ENCODE assay signal across 10 mouse cellular contexts in genomic region chr8:11457981-11458836, GRCm38 (mm10). TPM values are rescaled to one million over a fixed set of nuclear protein-coding genes. Genes with fewer than 3 reads are reported as not detected.
DNase-seq lines count a peak whose midpoint lies in the region; ATAC-seq lines count a peak whose summit lies in the region.
"Had no signal": no experiment of that assay in that cellular context is flagged by ENCODE, and none has a peak within 500 bp of the region (broad histone marks: within the 10 kb centered on the region; RNA-seq: fewer than 3 reads in every experiment).

No protein-coding gene starts in this region.

- no peaks in the 10 kb centered on the region for H3K9me3 ChIP-seq in heart, embryonic 10.5 days

- WGBS in heart, embryonic 10.5 days, result 40% methylated on average over 11 of the region's 12 CpGs

- DNase-seq in heart, embryonic 10.5 days (ENCODE audit: low spot score), result no peak
- DNase-seq in heart, postnatal 14 days, result no peak
- DNase-seq in kidney, adult 9 months, result peak; percentile 72
- peak; percentile 74 for DNase-seq in lung, postnatal 10 days
- no peak for DNase-seq in left cerebral cortex, adult 9 months (ENCODE audit: low spot score in 2 of 2)
- no peak for DNase-seq in right cerebral cortex, postnatal 10 days (ENCODE audit: low spot score in 2 of 2)
- no peak for DNase-seq in spleen, postnatal 4 days (ENCODE audit: low spot score in 2 of 2)
- DNase-seq: right cerebral cortex, postnatal 4 days had no signal

- H3K27me3 ChIP-seq in heart, embryonic 10.5 days (ENCODE audit: insufficient read depth, poor library complexity, severe bottlenecking), result no peaks in the 10 kb centered on the region

- peaks cover 9% of the 10 kb centered on the region; the same call in 1 of the 2 replicates for H3K36me3 ChIP-seq in heart, embryonic 10.5 days
- H3K36me3 ChIP-seq: midbrain, embryonic 12.5 days had no signal

- intact Hi-C loops in heart, postnatal 14 days (cut with DNase I), result no loop called here

- H3K4me1 ChIP-seq in heart, embryonic 10.5 days, result peaks cover 43% of the 10 kb centered on the region

- peak overlapping the region; percentile 67; the same call in 1 of the 2 replicates for H3K27ac ChIP-seq in heart, embryonic 10.5 days
- H3K27ac ChIP-seq: midbrain, embryonic 12.5 days had no signal

- peak; percentile 27; the same call in 1 of the 2 replicates for ATAC-seq in common myeloid progenitor, adult 5-6 weeks (replicated peaks; ENCODE audit: low read depth, poor library complexity, severe bottlenecking)

- no peak overlapping the region for H3K4me3 ChIP-seq in heart, embryonic 10.5 days
- H3K4me3 ChIP-seq: midbrain, embryonic 12.5 days had no signal

RNA-seq across cellular contexts. Expression of gene Rab20, which starts 20.3 kb away (rescaled TPM):
- polyA plus RNA-seq in heart, embryonic 10.5 days (2016; fragmentation: Nextera tagmentation; extraction: Ambion mirVana), result 11.2 and 21.9 TPM in 2 replicates
- 10 to 100 TPM; 18.5 to 20.2 TPM for total RNA-seq in heart, postnatal 14 days (2021)
- total RNA-seq in common myeloid progenitor, adult 5-6 weeks (2017), result 1.7 TPM in 1 of 2 replicates, not detected in the other

RNA-seq across cellular contexts. Expression of gene Naxd, which starts 39.1 kb away (rescaled TPM):
- 86.1 and 92.1 TPM in 2 replicates for polyA plus RNA-seq in heart, embryonic 10.5 days (2016; fragmentation: Nextera tagmentation; extraction: Ambion mirVana)
- total RNA-seq in heart, postnatal 14 days (2021), result 10 to 100 TPM; 33.2 to 33.3 TPM
- total RNA-seq in common myeloid progenitor, adult 5-6 weeks (2017), result 34.9 and 50.2 TPM in 2 replicates

Comparison
In these comparisons a context has a peak if more than half of its experiments do, and no peak if none do; other contexts are left out.
1. DNase-seq: peak in kidney, adult 9 months (single experiment) and lung, postnatal 10 days (single experiment); none in heart, embryonic 10.5 days (single experiment), heart, postnatal 14 days (0 of 2), left cerebral cortex, adult 9 months (0 of 2), right cerebral cortex, postnatal 10 days (0 of 2) and spleen, postnatal 4 days (0 of 2).